Comparison of ENCODE assay signal across 9 mouse cellular contexts in the genomic region with DNA sequence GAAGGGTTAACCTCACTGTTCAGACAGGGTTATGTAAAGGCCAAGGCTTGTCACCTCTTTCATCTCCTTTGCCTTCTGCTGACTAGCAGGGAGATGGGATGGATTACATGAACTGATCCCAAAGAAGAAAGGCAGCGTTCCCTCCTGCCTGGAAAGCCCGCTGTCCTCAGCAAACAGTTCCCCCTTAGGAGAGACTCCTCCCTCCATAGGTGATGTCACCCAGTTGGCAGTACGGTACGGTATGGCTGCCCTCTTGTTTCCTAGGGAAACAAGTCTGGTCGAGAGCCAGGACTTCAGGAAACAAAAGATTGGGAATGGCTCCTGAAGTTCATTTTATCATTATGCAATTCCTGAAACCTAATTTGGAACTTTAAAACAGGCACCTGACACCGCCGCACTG. TPM values are rescaled to one million over a fixed set of nuclear protein-coding genes. Genes with fewer than 3 reads are reported as not detected.
DNase-seq lines count a peak whose midpoint lies in the region; ATAC-seq and TF ChIP-seq lines count a peak whose summit lies in the region.
"Had no signal": no experiment of that assay in that cellular context is flagged by ENCODE, and none has a peak within 500 bp of the region (broad histone marks: within the 10 kb centered on the region; RNA-seq: fewer than 3 reads in every experiment).

No protein-coding gene starts in this region.

- no peak for TF ChIP-seq EP300 in ES-Bruce4 (IDR thresholded peaks at IDR 0.05; ENCODE audit: insufficient read depth, low read depth, low read length)
- TF ChIP-seq EP300 in liver, postnatal 0 days (IDR thresholded peaks at IDR 0.05; ENCODE audit: low read depth): no peak

- no peak for TF ChIP-seq CTCF in ES-Bruce4 (IDR thresholded peaks at IDR 0.05; ENCODE audit: low read depth, low read length)
- TF ChIP-seq CTCF in liver, postnatal 0 days (IDR thresholded peaks at IDR 0.05; ENCODE audit: low read depth): no peak

- H3K9me3 ChIP-seq in hindbrain, embryonic 14.5 days (ENCODE audit: control insufficient read depth, low read length): no peaks in the 10 kb centered on the region
- H3K9me3 ChIP-seq in hindbrain, embryonic 11.5 days (ENCODE audit: control insufficient read depth, low read length): no peaks in the 10 kb centered on the region
- H3K9me3 ChIP-seq in ES-Bruce4 (replicated peaks; ENCODE audit: control insufficient read depth, insufficient read depth, low read length, poor library complexity, severe bottlenecking): no peaks in the 10 kb centered on the region; the same call in 1 of the 2 replicates
- H3K9me3 ChIP-seq in liver, postnatal 0 days (ENCODE audit: low read length): no peaks in the 10 kb centered on the region
- H3K9me3 ChIP-seq: limb, embryonic 15.5 days had no signal

- no peak for ATAC-seq in hindbrain, embryonic 14.5 days (ENCODE audit: low FRiP score)
- ATAC-seq in hindbrain, embryonic 11.5 days (ENCODE audit: low FRiP score): no peak
- ATAC-seq in liver, postnatal 0 days: peak; percentile 65
- no peak for ATAC-seq in erythroid progenitor cell, adult 5-6 weeks (replicated peaks; ENCODE audit: low FRiP score, poor library complexity, severe bottlenecking)
- ATAC-seq in inflammation-experienced regulatory T-cells, adult 6 months: no peak

- H3K9ac ChIP-seq in hindbrain, embryonic 14.5 days: no peak overlapping the region
- no peak overlapping the region for H3K9ac ChIP-seq in hindbrain, embryonic 11.5 days (ENCODE audit: low read depth, low read length)
- H3K9ac ChIP-seq in ES-Bruce4 (ENCODE audit: low read depth, poor library complexity, severe bottlenecking): 0 out of 2 replicates have a peak overlapping the region, but pooled peaks have one; percentile 21
- H3K9ac ChIP-seq in liver, postnatal 0 days (replicated peaks): no peak overlapping the region
- H3K9ac ChIP-seq: limb, embryonic 15.5 days had no signal

- TF ChIP-seq POLR2A in ES-Bruce4 (IDR thresholded peaks at IDR 0.05; ENCODE audit: insufficient read depth, low read length): no peak

- no peak overlapping the region for H3K4me2 ChIP-seq in hindbrain, embryonic 14.5 days (replicated peaks)
- H3K4me2 ChIP-seq in hindbrain, embryonic 11.5 days (replicated peaks; ENCODE audit: low read depth, low read length): no peak overlapping the region
- H3K4me2 ChIP-seq in liver, postnatal 0 days (ENCODE audit: low read depth, low read length): no peak overlapping the region; the same call in 1 of the 2 replicates
- H3K4me2 ChIP-seq: limb, embryonic 15.5 days had no signal

- WGBS in hindbrain, embryonic 14.5 days: 53% methylated on average over 7 of the region's 7 CpGs
- WGBS in hindbrain, embryonic 11.5 days: 66% methylated on average over 7 of the region's 7 CpGs
- WGBS in liver, postnatal 0 days (ENCODE audit: insufficient replicate concordance): 64% methylated on average over 7 of the region's 7 CpGs

- no peaks in the 10 kb centered on the region for H3K27me3 ChIP-seq in hindbrain, embryonic 14.5 days (ENCODE audit: control insufficient read depth, insufficient read depth, low read length)
- no peaks in the 10 kb centered on the region for H3K27me3 ChIP-seq in hindbrain, embryonic 11.5 days (ENCODE audit: control insufficient read depth, insufficient read depth, low read length)
- no peaks in the 10 kb centered on the region for H3K27me3 ChIP-seq in ES-Bruce4 (ENCODE audit: control insufficient read depth, insufficient read depth, low read length, poor library complexity, severe bottlenecking)
- no peaks in the 10 kb centered on the region for H3K27me3 ChIP-seq in liver, postnatal 0 days (ENCODE audit: insufficient read depth, low read length)
- H3K27me3 ChIP-seq: limb, embryonic 15.5 days had no signal

- peak overlapping the region; percentile 68; the same call in 1 of the 2 replicates for H3K27ac ChIP-seq in hindbrain, embryonic 14.5 days
- no peak overlapping the region for H3K27ac ChIP-seq in hindbrain, embryonic 11.5 days (ENCODE audit: low read depth, low read length)
- peak overlapping the region; percentile 63 for H3K27ac ChIP-seq in ES-Bruce4 (ENCODE audit: insufficient read depth, low read length)
- peak overlapping the region; percentile 64 for H3K27ac ChIP-seq in liver, postnatal 0 days (ENCODE audit: low read depth)
- H3K27ac ChIP-seq: limb, embryonic 15.5 days had no signal

- DNase-seq in hindbrain, embryonic 14.5 days (ENCODE audit: low spot score): peak; percentile 52
- no peak for DNase-seq in hindbrain, embryonic 11.5 days (ENCODE audit: low spot score)
- DNase-seq in ZHBTc4 (ENCODE audit: low read depth, low spot score): peak; percentile 21
- peak; percentile 35 for DNase-seq in liver, postnatal 0 days
- DNase-seq in spleen, postnatal 36 days (ENCODE audit: low spot score in 2 of 2): no peak

- no peaks in the 10 kb centered on the region for H3K36me3 ChIP-seq in hindbrain, embryonic 14.5 days (replicated peaks; ENCODE audit: control insufficient read depth, insufficient read depth)
- 0 out of 2 replicates have a peak, but pooled peaks cover 3% of the 10 kb centered on the region for H3K36me3 ChIP-seq in hindbrain, embryonic 11.5 days (ENCODE audit: control insufficient read depth, insufficient read depth, low read length)
- H3K36me3 ChIP-seq in ES-Bruce4 (ENCODE audit: control insufficient read depth, insufficient read depth, low read length, poor library complexity, severe bottlenecking): peaks cover 4% of the 10 kb centered on the region; the same call in 1 of the 2 replicates
- H3K36me3 ChIP-seq in liver, postnatal 0 days (replicated peaks; ENCODE audit: insufficient read depth, low read length): peaks cover 3% of the 10 kb centered on the region; the same call in 1 of the 2 replicates

- peaks cover 20% of the 10 kb centered on the region; the same call in 1 of the 2 replicates for H3K4me1 ChIP-seq in hindbrain, embryonic 14.5 days (replicated peaks; ENCODE audit: control insufficient read depth, insufficient read depth, low read length)
- peaks cover 2% of the 10 kb centered on the region; the same call in 1 of the 2 replicates for H3K4me1 ChIP-seq in hindbrain, embryonic 11.5 days (replicated peaks; ENCODE audit: control insufficient read depth, insufficient read depth, low read length)
- H3K4me1 ChIP-seq in ES-Bruce4 (ENCODE audit: control insufficient read depth, insufficient read depth, low read length): peaks cover 10% of the 10 kb centered on the region
- H3K4me1 ChIP-seq in liver, postnatal 0 days (ENCODE audit: insufficient read depth): peaks cover 22% of the 10 kb centered on the region

- no peak overlapping the region for H3K4me3 ChIP-seq in hindbrain, embryonic 14.5 days (replicated peaks; ENCODE audit: low read length)
- H3K4me3 ChIP-seq in hindbrain, embryonic 11.5 days (ENCODE audit: low read depth, low read length): no peak overlapping the region
- peak overlapping the region; percentile 7 for H3K4me3 ChIP-seq in ES-Bruce4 (ENCODE audit: low read depth, low read length)
- H3K4me3 ChIP-seq in liver, postnatal 0 days (ENCODE audit: low read depth, low read length): no peak overlapping the region
- H3K4me3 ChIP-seq: limb, embryonic 15.5 days had no signal

RNA-seq across cellular contexts. Expression of a gene that starts 8.1 kb away (rescaled TPM):
- 44.3 and 54.0 TPM in 2 replicates for polyA plus RNA-seq in hindbrain, embryonic 14.5 days (2014; fragmentation: Nextera tagmentation; extraction: Ambion mirVana)
- polyA plus RNA-seq in hindbrain, embryonic 11.5 days (2014; fragmentation: Nextera tagmentation; extraction: Ambion mirVana): 47.6 and 48.8 TPM in 2 replicates
- 43.4 and 50.6 TPM in 2 replicates for polyA plus RNA-seq in ES-Bruce4 (2011; ENCODE audit: insufficient read depth, insufficient read length, low read depth, missing spikeins)
- polyA plus RNA-seq in liver, postnatal 0 days (2015; fragmentation: Nextera tagmentation; extraction: Ambion mirVana): 9.2 and 10.6 TPM in 2 replicates
- 4.2 and 10.5 TPM in 2 replicates for total RNA-seq in erythroid progenitor cell, adult 5-6 weeks (2015; ENCODE audit: low replicate concordance)
- total RNA-seq in erythroid progenitor cell, adult 5-6 weeks (2017; ENCODE audit: low replicate concordance): 3.3 and 6.2 TPM in 2 replicates
- polyA plus RNA-seq in inflammation-experienced regulatory T-cells, adult 6 months (2017; shearing (Covaris generic)): 10 to 100 TPM; 25.5 to 32.2 (median 30.2) TPM

RNA-seq across cellular contexts. Expression of a gene that starts 8.4 kb away (rescaled TPM):
- 202 and 206 TPM in 2 replicates for polyA plus RNA-seq in hindbrain, embryonic 14.5 days (2014; fragmentation: Nextera tagmentation; extraction: Ambion mirVana)
- 268 and 286 TPM in 2 replicates for polyA plus RNA-seq in hindbrain, embryonic 11.5 days (2014; fragmentation: Nextera tagmentation; extraction: Ambion mirVana)
- 327 and 346 TPM in 2 replicates for polyA plus RNA-seq in ES-Bruce4 (2011; ENCODE audit: insufficient read depth, insufficient read length, low read depth, missing spikeins)
- 32.6 and 33.3 TPM in 2 replicates for polyA plus RNA-seq in liver, postnatal 0 days (2015; fragmentation: Nextera tagmentation; extraction: Ambion mirVana)
- total RNA-seq in erythroid progenitor cell, adult 5-6 weeks (2015; ENCODE audit: low replicate concordance): 233 and 266 TPM in 2 replicates
- total RNA-seq in erythroid progenitor cell, adult 5-6 weeks (2017; ENCODE audit: low replicate concordance): 256 and 262 TPM in 2 replicates
- 100 to 1,000 TPM; 121 to 134 (median 123) TPM for polyA plus RNA-seq in inflammation-experienced regulatory T-cells, adult 6 months (2017; shearing (Covaris generic))

Comparison
In these comparisons a context has a peak if more than half of its experiments do, and no peak if none do; other contexts are left out.
1. DNase-seq: peak in hindbrain, embryonic 14.5 days (single experiment), ZHBTc4 (single experiment) and liver, postnatal 0 days (single experiment); none in hindbrain, embryonic 11.5 days (single experiment) and spleen, postnatal 36 days (0 of 2).